Mouse (Mus musculus): ENCODE measurements at regions not wholly inside any gene's neighbourhood (a gene's known extent, or its start where the extent isn't known, plus 50 kb on each side); places are given as distances from the start of the nearest gene placed in this dataset.
A peak's percentile ranks its signal among the peaks of the same experiment; 100 is the strongest.

DNA sequence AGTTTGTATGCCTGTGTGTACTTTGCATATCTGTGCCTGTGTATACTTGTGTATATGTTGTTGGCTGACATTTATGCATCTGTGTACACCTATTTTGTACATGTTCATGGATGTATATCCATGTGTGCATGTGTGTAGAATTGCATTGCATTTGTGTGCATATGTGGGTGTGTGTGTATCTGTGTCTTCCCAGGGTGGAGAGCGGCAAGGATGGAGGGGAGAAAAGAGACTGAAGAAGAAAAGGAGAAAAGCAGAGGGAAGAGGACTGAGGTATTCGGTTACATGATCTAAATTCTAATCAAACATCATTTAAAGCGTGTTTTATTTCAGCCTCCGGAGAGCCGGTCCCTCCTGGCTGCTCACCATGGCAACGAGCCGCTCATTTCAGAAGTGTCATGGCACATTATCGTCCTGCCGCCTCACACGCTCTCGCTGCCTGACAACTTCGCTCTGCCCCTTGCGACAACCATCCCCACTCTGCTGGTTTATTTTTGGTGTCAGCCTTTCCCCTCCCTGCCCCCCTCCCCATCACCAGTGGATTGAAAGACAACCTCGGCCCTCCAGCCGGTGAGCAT lies 58.6 kb downstream of the Mrm1 start:
- peak in 1 of 2 experiments; percentile 63 for DNase-seq (ENCODE audit: low spot score in 2 of 2)

DNA sequence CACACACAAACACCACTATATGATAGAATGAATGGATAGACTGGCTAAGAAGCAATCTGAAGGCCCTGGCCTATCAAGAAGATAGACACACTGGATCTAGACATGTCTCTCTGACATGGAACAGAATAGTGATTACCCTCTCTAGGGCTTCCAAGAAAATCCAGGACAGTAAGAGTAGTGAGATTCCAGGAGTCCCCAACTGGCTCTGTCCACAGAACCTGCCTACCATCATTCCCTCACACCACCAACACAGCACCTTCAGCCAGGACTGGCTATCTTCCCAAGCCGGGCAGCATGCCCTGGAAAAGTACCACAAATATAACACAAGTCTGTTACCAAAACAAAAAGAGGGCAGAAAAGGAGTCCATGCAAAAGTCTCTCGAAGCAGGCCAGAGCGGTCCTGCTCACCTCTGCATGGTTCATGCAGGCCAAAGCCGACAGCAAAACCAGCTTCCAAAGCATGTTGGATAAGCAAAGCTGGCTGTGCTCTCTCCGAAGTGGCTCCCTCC lies 59.8 kb downstream of the Mrm1 start:
- no peak for DNase-seq (ENCODE audit: low spot score in 2 of 2)

DNA sequence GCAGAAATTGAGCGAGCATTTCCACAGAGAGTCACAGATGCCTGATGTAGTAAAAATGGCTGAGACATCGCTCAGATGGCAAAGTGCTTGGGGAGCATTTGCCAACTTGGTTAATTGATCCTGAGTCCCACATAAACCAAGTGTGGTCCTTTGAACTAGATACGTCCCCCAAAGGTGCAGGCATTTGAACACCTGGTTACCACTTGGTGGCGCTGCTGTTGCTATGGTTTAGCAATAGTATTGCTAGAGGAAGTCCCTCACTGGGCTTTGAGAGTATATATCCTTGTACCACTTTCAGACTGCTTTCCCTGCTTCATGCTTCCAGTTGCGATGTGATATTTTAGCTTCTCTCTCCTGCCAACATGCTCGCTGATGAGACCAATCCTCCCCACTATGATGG lies 67.3 kb downstream of the Mrm1 start:
- no peak for DNase-seq (ENCODE audit: low spot score in 2 of 2)

DNA sequence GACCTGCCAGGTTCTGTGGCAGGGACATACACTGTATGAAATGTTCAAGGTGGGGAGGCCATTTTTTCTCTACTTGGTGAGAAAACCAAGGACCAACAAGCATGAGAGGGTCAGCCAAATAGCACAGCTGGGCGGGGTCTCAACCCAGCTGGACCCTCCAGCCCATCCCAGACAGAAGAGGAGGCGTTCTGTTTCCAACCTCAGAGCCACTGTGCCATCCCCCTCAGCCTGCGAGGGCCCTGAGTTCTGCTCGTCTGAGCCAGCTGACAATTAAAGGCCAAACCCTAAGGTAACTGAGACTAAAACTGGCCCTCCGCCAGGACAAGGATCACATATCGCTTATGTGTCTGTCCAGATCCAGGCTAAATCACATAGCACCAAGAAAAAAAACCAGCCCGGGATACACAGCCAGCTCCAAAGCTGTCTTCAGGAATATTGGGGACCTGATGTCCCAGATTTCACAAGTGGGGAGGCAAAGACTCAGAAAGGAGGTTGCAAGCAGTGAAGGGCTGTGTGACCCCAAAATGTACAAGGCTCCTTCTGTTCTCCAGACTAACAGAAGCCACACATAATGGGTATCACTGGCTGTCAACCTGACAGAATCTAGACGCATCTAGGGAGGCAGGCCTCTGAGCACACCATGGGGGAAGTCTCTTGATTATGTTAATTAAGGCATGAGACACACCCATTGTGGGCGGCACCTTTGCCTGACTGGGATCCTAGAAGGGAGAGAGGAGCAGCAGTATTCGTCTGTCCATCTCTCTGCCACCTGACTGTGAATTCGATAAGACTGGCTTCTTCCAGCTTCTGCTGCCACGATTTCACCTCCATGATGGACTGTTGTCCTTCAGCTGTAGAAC lies 69.6 kb downstream of the Mrm1 start:
- DNase-seq (ENCODE audit: low spot score in 2 of 2), result no peak

DNA sequence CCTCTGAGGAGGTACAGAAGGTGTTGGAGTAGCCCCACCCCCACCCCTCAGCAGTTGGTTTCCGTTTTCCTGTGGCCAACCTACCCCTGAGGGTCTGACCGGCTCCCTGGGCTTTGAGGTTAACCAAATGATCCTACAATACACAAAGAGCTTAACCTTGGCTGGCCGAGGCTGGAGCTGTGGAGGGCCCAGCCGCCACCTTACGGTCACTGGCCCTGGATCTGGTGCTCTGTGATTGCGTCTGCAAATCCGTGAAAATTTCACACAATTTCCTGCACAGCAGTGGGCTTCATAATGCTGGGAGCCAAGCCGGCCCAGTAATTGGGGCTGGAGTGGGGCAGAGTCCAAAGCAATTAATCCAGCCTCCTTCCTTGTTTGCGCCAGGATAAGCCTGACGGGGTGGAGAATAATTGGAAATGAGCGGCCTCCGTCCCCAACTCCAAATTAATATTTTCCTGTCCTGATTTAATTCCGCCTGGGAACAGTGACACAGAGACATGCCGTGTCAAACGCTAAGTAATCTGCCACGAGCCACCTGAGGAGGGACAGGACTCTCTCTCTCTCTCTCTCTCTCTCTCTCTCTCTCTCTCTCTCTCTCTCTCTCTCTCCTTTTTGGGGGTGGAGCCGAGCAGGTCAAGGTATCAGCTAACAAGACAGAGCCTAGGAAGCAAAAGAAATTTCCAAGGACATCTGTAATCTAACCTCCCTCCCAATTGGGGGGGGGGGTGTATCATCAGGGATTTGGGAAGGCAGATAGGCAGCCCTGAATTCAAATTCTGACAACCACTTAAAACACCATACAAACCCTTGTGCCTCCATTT lies 80.3 kb downstream of the Mrm1 start:
- DNase-seq (ENCODE audit: low spot score in 2 of 2), result peak in 1 of 2 experiments; percentile 27

DNA sequence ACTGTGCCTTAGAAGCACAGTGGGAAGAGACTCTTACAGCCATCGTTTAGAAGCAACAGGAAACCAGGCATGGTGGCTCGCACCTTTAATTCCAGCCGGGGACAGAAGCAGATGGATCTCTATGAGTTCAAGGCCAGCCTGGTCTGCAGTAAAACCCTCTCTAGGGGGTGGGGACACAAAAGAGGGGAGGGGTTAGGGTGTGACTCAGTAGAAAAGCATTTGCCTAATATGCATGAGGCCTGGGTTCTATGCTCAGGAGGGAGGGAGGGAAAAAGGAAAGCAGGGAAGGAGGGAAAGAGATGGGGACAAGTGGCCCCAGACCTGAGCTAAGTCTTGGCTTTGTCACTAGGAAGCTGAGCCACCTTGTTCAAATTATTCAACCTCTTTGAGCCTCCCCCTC lies 81.2 kb downstream of the Mrm1 start:
- DNase-seq (ENCODE audit: low spot score in 2 of 2), result no peak

DNA sequence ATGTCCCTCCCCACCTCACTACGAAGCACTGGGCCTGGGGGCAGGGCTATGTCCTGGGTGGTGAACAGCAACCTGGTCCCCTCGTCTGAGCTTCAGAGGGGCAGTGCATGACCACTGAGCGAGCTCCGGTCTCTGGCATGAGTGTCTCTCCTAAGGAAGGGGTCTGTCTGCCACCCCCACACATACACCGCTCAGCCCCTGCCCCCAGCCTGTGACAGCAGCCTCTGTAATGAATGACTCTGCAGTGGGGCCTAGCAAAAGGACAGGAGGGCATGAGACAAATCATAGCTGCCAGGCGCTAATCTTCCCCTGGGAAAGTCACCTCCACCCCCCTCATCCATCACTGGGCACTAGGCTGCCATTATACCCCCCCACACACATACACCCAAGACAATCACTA lies 87.4 kb downstream of the Mrm1 start:
- no peak for DNase-seq (ENCODE audit: low spot score in 2 of 2)

DNA sequence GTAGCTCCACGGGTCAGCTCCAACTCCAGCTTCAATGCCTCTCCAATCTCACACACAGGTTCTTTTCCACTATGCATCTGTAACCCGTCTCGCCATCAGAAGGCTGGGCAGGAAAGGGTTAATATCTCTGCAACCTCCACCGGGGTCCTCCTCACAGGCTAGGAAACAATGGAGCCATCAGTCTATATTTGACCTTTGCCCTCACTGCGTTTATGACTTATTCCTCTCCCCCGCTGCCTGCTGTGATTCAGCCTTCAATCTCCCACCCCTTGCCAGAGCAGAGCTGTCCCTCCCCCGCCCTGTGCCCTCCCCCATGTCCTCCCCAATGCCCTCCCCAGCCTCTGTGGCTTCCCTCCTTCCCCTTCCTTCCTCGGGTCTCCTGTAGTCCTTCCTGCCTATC lies 89.1 kb downstream of the Mrm1 start:
- no peak for DNase-seq (ENCODE audit: low spot score in 2 of 2)

DNA sequence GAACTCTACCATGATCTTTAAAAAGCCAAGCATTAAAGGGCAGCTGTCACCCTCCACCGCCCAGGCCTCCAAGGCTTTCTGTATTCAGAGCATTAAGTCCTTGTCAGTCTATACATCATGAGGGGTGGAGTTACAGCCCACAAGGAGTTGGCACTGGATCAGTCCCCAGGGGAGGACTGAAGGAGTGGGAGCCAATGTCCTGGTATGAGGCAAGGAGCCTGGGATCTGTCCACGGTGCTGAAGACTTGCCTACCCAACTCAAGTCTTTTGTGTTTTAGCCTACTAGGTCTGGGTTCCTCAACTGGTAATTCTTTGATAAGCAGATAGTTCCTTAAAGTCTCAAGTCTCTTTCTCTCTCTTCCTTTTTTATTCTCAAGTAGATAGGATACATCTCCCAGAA lies 90.1 kb downstream of the Mrm1 start:
- DNase-seq (ENCODE audit: low spot score in 2 of 2), result no peak

DNA sequence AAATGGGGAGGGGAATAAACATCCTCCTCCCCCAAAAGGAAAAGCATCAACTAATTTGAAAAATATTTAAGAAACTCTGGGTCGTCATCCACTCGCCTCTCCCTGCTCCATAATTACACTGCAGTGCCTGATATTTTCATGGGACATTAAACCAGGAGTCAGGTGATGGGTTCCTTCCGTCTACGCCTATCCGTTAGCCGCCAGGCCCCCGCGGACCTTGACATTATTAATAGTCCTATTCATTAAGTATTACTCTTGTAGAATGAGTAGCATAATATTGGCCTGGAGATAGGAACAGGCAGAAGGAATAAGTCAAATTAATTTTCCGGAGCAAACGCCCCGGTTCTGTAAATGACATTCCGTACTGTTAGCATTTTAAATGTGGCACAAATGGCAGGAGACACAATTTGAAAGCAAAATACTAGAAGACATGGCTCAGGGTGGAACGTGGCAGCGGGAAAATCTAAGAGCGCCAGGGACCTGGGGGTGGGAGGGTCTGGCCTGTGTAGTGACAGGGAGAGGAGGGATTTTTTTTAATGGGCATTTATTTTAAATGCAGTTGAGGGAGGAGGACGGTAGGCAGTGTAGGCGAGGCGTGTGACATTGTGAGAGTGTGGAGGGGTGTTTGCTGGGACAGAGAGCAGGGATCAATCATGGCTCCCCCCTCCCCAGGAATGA lies 93.2 kb downstream of the Mrm1 start:
- no peak for DNase-seq (ENCODE audit: low spot score in 2 of 2)

DNA sequence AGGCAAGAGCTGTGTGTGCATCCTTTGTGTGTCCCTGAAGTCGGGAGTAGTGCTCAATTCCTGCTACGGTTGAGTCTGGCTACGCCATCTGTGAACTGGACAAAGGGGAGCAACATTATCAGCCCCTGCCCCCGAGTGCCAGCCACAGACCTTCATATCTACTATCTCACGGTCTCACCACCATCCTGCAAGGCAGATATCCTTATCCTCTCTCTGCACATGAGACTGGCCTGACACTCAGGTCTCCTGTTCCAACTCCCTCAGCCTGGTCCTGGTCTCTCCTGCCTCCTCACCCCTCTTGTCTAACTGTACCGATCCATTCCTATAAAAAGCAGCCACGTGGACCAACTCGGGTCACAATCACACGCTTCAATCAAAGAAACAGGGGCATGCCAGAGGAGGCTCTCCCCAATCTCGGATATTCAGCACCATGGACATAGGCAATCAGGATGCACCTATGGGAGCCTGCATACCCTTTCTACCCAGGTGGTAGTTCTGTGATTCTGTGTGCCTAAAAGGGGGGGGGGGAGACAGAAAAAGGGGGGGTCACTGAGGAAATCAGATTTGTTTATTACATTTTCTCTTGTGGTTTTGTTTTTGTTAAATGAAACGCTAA lies 94.0 kb downstream of the Mrm1 start:
- no peak for DNase-seq (ENCODE audit: low spot score in 2 of 2)

DNA sequence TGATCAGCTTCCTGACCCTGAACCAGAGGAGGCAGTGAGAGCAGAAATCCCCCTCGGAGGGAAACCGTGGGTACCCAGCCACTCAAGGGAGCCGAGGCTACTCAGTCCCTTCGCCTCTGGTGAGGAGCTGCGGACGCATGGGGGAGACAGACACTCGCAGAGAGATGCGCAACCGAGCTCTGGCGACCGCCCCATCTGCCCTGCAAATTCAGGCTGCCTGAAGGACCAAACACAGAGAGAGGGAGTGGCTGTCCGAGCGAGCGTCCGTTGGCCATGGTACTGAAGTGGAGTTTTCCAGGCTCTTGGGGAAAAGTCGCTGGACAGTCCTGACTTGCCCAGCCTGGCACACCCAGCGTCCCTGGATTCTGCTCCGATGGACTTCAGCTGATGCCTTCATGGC lies 95.2 kb downstream of the Mrm1 start:
- peak in 1 of 2 experiments; percentile 67 for DNase-seq (ENCODE audit: low spot score in 2 of 2)

DNA sequence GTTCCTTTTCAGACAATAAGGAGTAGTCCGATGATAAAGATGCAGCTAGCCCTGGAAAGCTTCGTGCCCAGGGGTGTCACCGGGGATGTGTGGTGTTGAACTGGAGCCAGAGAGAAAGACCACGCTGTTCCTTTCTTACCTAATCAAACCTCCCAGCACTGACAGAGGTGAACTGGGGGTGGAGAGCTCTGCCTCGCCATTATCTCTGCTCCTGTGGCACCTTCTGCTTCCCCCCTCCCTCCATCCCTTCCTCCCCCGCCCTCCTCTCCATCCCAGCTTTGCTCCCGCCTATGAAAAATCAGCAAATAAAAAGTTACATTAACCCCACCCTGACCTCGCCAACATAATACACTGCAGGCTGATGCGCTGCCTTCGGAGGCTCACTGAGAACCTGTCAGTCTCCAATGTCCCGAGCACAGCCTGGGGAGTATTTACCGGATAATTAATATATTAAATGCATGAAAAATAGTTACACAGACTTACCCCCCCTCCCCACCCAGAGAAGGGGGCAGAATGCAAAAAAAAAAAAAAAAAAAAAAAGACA lies 96.6 kb downstream of the Mrm1 start:
- DNase-seq (ENCODE audit: low spot score in 2 of 2), result no peak

DNA sequence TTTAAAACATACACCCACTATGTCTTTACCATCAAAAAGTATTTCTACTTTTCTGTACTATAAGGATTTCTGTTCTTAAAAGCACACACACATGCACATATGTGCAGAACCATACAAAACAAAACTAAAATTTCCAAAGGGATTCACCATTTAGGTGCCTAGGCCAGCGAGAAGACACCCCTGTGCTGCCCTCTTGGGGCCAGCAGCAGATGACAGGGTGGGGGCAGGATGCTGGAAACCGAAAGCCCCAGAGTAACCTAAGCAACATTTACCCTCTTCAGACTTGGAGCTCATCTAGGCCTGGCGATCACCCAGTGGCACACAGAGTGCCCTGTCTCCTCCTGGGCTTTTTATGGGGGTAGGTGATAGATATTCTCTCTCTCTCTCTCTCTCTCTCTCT lies 97.3 kb downstream of the Mrm1 start:
- DNase-seq (ENCODE audit: low spot score in 2 of 2), result peak in 1 of 2 experiments; percentile 30

DNA sequence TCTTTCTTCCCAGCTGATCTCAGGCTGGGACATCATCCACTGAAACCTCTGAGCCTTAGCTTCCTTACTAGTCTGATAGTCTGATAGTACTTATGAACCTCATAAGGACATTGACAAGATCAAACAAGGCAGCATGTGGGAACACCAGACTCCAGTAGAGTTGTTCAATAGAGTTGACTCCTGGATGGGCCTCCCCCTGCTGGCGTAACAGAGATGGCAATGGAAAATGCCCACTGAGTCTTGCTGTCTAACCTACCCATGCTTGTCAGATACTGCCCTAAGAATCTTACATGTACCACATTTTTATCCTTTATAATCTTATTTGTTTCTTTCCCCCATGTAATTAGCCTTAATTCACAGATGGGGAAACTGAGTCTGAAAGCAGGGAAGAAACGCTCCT lies 98.2 kb downstream of the Mrm1 start:
- DNase-seq (ENCODE audit: low spot score in 2 of 2), result no peak

DNA sequence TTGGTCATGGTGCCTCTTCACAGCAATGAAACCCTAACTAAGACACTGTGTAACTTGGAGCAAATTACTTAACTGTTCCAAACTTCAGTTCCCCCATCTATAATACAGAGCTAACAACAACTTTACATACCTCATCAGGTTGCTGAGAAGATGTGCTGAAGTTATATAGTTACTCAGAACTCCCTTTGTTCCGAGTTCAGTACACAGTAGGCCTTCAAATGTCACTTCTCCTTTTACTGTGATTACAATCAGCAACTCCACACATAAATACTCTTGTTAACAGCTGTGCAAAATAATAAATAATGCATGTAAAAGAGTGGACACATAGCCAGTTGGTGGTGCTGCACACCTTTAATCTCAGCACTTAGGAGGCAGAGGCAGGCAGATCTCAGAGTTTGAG lies 99.5 kb downstream of the Mrm1 start:
- no peak for DNase-seq (ENCODE audit: low spot score in 2 of 2)

DNA sequence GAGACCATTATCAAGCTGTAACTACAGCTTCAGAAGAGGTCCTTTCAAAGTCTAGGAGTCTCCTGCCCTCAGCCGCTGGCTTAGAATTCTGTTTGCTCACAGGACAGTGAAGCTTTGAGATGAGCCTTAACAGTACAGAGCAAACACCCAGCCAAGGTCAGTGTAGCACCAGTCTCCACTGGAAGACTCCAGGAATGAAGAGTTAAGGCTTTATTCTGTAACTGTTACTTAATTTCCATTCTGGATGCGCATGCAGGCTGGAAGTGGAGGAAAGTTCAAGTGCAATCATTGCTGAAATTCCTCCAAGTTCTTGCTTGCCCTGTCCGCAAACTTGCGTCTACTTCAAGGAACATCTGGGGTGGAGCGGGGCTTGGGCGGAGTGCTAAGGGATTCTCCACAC lies 106.6 kb downstream of the Mrm1 start:
- DNase-seq (ENCODE audit: low spot score in 2 of 2), result no peak

DNA sequence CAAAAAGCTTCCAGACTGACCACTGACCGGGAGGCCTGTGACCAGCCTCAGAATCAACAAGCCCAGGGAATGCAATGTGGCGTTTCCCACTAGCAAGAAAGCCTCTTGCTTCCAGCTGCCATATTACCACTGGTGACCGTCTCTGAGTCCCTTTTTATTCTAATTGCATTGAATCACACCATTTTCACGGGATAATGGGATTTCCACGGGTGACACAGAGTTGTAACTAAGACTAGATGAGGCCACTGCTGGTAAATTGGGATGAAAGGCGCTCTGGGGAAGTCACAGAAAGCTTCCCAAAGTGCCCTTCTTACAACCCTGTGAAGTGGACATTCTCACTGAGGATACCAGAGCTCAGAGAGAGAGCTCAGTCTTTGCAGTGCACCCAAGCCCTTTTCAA lies 107.4 kb downstream of the Mrm1 start:
- no peak for DNase-seq (ENCODE audit: low spot score in 2 of 2)

DNA sequence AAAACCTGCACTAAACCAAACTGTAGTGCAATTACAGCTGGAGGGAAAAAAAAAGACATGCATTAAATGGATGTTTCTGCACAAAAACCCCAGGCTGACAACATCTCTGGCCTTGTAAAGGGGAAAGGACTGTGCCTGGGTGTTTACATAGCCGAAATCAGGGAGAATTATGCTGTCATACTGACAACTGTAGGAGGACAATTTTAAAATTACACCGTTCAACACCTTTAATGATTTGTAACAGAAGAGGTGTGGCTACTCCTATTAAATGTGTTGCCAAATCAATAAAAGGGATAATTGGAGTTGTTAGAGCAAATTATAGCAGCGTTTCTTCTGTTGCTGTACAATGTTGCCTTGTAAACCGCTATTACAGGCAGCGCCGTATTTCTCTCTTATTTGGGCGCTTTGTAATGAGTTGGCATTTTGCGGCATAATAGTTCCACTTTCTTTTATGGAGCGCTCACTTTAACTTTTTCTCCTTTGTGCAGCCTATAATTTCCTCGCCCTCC lies 111.0 kb downstream of the Mrm1 start:
- no peak for DNase-seq (ENCODE audit: low spot score in 2 of 2)

DNA sequence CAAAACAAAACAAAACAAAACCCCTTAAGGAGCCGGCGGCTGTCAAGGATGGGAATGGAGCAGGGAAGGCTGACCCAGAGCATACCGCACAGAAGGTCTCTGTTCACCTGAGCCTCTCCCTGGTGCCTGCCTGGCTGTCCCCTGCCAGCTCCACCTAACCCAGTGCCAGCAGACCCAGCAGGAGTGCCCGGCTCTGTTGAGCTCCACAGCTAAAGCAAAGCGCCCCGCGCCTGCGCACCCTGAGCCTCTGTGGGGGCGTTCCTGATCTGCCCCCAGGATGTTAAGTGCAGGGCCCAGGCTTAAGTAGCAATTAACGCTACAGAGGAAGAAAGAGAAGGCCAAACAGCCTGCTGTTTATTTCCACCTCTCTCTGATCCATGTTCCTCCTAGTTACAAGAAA lies 111.5 kb downstream of the Mrm1 start:
- no peak for DNase-seq (ENCODE audit: low spot score in 2 of 2)

DNA sequence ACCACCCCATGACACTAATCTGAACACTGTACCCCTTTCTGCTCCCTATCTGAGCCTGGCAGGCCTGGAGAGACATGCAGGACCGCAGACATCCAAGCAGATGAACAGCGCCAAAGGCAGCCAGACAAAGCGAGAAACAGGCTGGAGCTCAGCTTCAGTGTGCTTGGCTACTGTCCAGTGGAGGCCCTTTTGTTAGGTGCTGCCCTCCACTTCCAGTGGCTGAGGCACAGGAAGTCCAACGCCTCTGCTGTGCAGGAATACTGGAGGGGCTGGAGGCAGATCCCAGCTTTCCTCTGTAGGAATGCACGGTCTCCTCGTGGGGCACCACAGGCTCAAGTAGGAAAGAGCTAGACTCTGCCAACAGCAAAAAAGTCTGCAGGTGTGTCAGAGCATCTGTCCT lies 112.6 kb downstream of the Mrm1 start:
- DNase-seq (ENCODE audit: low spot score in 2 of 2), result no peak

Data from cerebellum, postnatal 4 days (tissue).